Mouse (Mus musculus) hindbrain, embryonic 11.5 days (tissue): ENCODE results near the gene Sh2b3. TPM values are rescaled to one million over a fixed set of nuclear protein-coding genes. Genes with fewer than 3 reads are reported as not detected.

Experiments used
- ATAC-seq: fragments of 200-750 bp; cut with Nextera tagmentation; 2 replicates; pipeline ENCODE4 v1.8.0; 2017; ENCODE audit warnings: mild to moderate bottlenecking, moderate TSS enrichment, moderate library complexity; ENCODE audit not compliant: low FRiP score
- DNase-seq: peaks from one replicate; pipeline ENCODE4 v3.0.0-alpha.2; 2015; ENCODE audit warnings: low spot score
- H3K27ac ChIP-seq: fragments of 300-500 bp; sonication (generic); 2 replicates; pipeline ENCODE4 v1.5.1; 2014; ENCODE audit warnings: mild to moderate bottlenecking, low read depth, low read length
- H3K27me3 ChIP-seq: fragments of 300-500 bp; sonication (generic); 2 replicates; pipeline ENCODE4 v1.6.1; 2014; ENCODE audit warnings: mild to moderate bottlenecking, low read length, moderate library complexity, mixed read lengths; ENCODE audit not compliant: control insufficient read depth, insufficient read depth
- H3K36me3 ChIP-seq: fragments of 300-500 bp; sonication (generic); 2 replicates; pipeline ENCODE4 v1.6.1; 2014; ENCODE audit warnings: mild to moderate bottlenecking, low read length, moderate library complexity, mixed read lengths; ENCODE audit not compliant: control insufficient read depth, insufficient read depth
- H3K4me1 ChIP-seq: fragments of 300-500 bp; sonication (generic); replicated peaks from 2 replicates; pipeline ENCODE4 v1.6.1; 2014; ENCODE audit warnings: low read length, mixed read lengths; ENCODE audit not compliant: control insufficient read depth, insufficient read depth
- H3K4me2 ChIP-seq: fragments of 300-500 bp; sonication (generic); replicated peaks from 2 replicates; pipeline ENCODE4 v1.6.1; 2014; ENCODE audit warnings: mild to moderate bottlenecking, low read depth, low read length
- H3K4me3 ChIP-seq: fragments of 300-500 bp; sonication (generic); 2 replicates; pipeline ENCODE4 v1.5.1; 2014; ENCODE audit warnings: low read depth, low read length
- H3K9ac ChIP-seq: fragments of 300-500 bp; sonication (generic); 2 replicates; pipeline ENCODE4 v1.6.1; 2014; ENCODE audit warnings: low read depth, low read length
- H3K9me3 ChIP-seq: fragments of 300-500 bp; sonication (generic); 2 replicates; pipeline ENCODE4 v1.6.1; 2016; ENCODE audit warnings: low read length; ENCODE audit not compliant: control insufficient read depth
- WGBS: fragments of 180-500 bp; shearing (Covaris S2); extraction: QIAGEN DNeasy Blood & Tissue Kit; methylation state at CpG from one replicate; pipeline ENCODE4 v1.1.7; 2014; 5-methylcytosine and 5-hydroxymethylcytosine counted together
- polyA plus RNA-seq: library from polyadenylated mRNA; unstranded; fragments of >200 nt; fragmentation: Nextera tagmentation; extraction: Ambion mirVana; gene quantifications from 2 replicates; pipeline ENCODE4 v1.2.1, GENCODE M21; 2014

The Sh2b3 gene
- polyA plus RNA-seq, 1 experiment from 2014 or later = 8.4 TPM

DNA sequence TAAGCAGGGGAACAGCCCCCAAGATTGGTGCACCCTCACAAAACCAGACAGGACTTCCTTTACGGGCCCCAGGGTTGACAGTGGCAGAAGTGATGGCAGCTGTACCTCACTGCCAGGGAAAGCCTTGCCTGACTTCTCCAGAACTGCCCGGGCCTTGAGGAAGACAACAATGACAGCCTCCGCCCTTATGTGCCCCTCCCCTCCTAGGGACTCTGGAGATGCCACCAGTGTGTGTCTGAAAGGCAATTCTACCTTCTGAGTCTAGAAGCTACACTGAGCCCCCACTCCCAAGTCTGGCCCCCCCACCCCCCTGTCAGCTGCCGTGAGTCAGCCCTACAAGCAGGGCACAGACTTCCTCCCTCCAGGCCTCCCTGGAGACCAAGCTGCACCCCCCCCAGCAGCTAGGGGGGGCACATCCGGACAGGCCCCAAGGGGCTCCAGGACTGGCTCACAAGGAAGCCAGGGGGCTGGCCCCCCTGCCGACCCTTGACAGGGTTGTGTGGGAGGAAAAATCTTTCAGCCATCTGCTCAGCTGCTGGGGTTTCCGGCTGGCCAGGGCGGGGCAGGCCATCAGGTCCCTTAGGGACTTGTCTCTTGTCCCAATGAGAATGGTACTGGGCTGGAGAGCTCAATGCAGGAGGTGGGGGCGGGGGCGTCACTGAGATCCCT lies 3.7 kb downstream of the Sh2b3 start:
- H3K4me3 ChIP-seq = no peak overlapping the region
- H3K9ac ChIP-seq = no peak overlapping the region
- H3K27me3 ChIP-seq = peaks cover 26% of the 10 kb centered on the region
- WGBS = 51% methylated on average over 10 of the region's 10 CpGs
- H3K36me3 ChIP-seq = no peaks in the 10 kb centered on the region
- ATAC-seq (no peak), DNase-seq (no peak)
- no peaks in the 10 kb centered on the region for H3K9me3 ChIP-seq
- H3K4me2 ChIP-seq = peak overlapping the region; percentile 5; the same call in 1 of the 2 replicates
- peaks cover 14% of the 10 kb centered on the region for H3K4me1 ChIP-seq
- no peak overlapping the region for H3K27ac ChIP-seq

DNA sequence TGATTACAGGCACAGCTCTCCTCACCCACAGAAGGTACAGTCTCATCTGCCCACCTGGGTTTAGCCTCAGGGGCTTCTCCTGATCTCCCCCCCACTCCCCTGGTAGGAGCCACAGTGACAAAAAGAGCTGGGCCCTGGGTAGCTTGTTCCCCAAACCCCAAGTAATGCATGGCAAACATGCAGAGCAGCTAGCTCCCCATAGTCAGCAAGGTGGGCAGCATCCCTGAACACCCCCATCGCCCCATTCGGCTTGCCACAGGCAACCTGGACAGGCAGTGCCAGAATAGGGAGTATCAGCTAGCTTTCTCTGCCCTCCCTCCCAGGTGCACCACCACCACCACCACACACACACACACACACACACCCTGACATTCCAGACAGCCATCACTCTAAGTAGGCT lies 4.3 kb downstream of the Sh2b3 start:
- no peak for DNase-seq
- no peak overlapping the region for H3K9ac ChIP-seq
- no peak for ATAC-seq
- no peak overlapping the region for H3K4me3 ChIP-seq
- no peaks in the 10 kb centered on the region for H3K9me3 ChIP-seq
- H3K27me3 ChIP-seq = peaks cover 24% of the 10 kb centered on the region
- H3K36me3 ChIP-seq = no peaks in the 10 kb centered on the region
- H3K4me1 ChIP-seq = peaks cover 18% of the 10 kb centered on the region
- 96% methylated on average over 2 of the region's 2 CpGs for WGBS
- no peak overlapping the region for H3K4me2 ChIP-seq
- no peak overlapping the region for H3K27ac ChIP-seq

DNA sequence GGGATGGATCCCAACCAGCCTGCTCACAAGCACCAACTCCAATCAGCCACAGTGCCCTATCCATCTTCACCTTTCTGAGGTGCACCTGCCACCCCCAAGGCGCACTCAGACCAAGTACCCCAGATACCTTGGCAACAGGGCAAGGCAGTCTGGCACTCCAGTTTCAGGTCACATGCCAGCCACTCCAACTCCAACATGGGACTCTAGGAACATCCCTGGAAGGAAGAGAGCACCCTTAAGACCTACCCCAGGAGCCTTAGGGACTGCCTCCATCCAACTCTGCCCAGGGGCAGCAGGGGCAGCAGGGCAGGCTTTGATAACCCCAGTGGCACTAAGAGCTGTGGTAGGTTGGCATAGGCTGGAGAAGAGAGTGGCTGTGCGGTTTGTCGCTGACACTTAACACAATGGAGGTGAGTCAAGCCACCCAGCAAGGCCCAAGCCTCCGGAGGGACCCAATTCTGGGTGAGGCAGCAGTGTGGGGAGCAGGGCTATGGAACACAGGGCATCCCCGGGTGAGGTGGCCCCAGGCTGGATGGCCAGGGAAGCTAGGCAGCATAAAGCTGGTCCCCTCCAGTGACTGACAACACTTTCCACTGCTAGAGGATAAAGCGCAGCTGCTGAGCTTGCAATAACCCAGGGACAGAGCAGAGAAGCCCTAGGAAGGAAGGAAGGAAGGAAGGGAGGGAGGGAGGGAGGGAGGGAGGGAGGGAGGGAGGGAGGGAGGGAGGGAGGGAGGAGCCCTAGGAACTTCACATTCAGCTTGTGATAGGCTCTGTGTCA lies 4.9 kb downstream of the Sh2b3 start:
- H3K36me3 ChIP-seq = no peaks in the 10 kb centered on the region
- peaks cover 19% of the 10 kb centered on the region for H3K4me1 ChIP-seq
- peaks cover 20% of the 10 kb centered on the region for H3K27me3 ChIP-seq
- no peak for ATAC-seq
- DNase-seq = no peak
- H3K4me2 ChIP-seq = no peak overlapping the region
- H3K4me3 ChIP-seq = no peak overlapping the region
- H3K9me3 ChIP-seq = no peaks in the 10 kb centered on the region
- 79% methylated on average over 6 of the region's 6 CpGs for WGBS
- no peak overlapping the region for H3K9ac ChIP-seq
- H3K27ac ChIP-seq = no peak overlapping the region

DNA sequence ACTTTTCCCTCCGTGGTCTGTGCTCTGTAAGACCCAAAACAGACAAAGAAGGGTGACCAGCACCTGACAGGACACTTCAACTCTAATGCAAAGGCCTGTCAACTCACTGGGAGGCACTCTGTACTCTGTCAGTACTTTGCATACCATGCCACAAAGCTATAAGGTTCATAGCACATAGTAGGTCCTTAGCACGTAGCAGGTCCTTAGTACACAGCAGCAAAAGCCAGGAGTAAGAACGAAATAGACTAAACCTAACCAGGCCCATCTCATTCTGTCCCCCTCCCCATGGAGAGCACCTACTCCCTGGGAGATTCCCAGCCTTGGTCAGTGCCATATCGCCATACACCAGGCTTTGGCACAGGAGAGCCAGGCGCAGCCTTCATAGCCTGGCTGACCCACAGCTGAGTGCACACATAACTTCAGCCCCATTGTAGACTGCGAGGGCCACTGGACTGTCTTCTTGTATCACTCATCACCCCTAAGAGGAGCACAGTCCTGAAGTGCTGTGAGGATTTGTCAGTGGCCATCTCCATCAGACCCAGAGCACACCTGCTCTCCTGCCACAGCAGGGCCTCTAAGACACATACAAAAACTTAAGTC lies 6.3 kb downstream of the Sh2b3 start:
- no peak overlapping the region for H3K27ac ChIP-seq
- no peak overlapping the region for H3K4me3 ChIP-seq
- DNase-seq (no peak), ATAC-seq (no peak)
- no peak overlapping the region for H3K4me2 ChIP-seq
- H3K9ac ChIP-seq = no peak overlapping the region
- no peaks in the 10 kb centered on the region for H3K9me3 ChIP-seq
- H3K4me1 ChIP-seq = peaks cover 19% of the 10 kb centered on the region
- H3K36me3 ChIP-seq = no peaks in the 10 kb centered on the region
- WGBS = 88% methylated on average over 6 of the region's 6 CpGs
- peaks cover 12% of the 10 kb centered on the region for H3K27me3 ChIP-seq

DNA sequence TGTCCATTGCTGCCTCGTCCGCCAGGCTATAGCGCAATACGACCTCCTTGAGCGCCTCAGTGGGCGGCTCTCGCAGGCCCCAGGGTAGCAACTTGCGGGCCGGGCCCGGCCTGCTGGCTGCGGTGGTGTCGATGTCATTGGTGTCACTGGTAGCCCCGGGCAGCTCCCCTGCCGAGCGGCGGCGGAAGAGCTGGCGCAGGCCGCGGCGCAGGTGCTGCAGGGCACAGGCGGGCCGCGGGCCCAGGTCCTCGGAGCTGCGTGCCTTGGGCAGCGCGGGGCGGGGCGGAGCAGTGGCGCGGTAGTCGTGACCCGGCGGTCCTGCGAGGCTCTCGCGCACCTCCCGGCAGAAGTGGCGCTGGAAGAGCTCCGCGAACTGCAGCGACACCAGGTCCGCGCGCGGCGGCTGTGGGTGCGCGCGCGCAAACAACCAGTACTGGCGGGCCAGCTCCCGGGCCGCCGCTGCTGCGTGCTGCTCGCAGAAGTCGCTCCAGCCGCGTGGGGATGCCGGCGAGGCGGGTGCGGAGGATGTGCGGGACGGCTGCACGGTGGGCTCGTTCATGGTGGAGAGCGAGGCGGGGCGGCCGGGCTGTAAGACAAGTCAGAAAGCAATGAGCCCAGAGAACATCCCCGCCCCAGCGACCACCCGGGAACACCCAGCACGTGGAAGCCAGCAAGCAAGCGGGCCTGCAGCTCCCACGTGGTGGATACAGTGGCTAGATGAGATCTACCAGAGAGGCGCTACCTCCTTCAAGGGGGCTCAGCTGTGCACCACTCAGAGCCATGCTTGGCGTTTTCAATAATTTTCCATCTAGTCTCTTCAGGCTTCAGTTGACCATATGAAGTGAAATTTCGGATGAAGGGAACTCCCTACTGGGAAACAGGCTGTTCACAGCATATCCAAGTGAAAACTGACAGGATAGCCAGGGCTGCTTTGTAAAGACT lies 8.7 kb downstream of the Sh2b3 start:
- Histone ChIP-seq H3K27me3 (peaks cover 12% of the 10 kb centered on the region), H3K36me3 (0 out of 2 replicates have a peak, but pooled peaks cover 3% of the 10 kb centered on the region), H3K4me1 (0 out of 2 replicates have a peak, but pooled peaks cover 11% of the 10 kb centered on the region), H3K27ac (no peak overlapping the region), H3K4me3 (peak overlapping the region; percentile 39), H3K4me2 (peak overlapping the region; percentile 88), H3K9me3 (no peaks in the 10 kb centered on the region), H3K9ac (peak overlapping the region; percentile 48)
- ATAC-seq (peak; percentile 36; the same call in 1 of the 2 replicates), DNase-seq (peak; percentile 60)
- WGBS = 5% methylated on average over 75 of the region's 82 CpGs

DNA sequence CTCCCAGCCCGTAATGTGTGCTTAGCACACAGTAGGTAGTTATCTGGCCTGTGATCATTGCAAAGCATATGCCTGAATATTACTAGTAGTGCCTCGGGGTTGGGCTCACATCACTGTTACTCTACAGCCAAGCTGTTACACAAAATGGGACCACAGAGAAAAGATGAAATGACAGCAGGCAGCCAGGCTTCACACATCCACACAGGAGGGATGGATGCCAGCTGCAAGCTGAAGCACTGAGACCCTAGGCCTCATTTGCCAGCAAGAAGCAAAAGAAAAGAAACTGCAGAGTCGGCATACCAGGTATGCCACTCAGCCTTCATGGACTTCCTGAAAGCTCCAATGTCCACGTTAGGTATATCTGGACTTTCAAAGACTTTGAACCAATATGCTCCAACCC lies 9.6 kb downstream of the Sh2b3 start:
- no peak overlapping the region for H3K4me2 ChIP-seq

DNA sequence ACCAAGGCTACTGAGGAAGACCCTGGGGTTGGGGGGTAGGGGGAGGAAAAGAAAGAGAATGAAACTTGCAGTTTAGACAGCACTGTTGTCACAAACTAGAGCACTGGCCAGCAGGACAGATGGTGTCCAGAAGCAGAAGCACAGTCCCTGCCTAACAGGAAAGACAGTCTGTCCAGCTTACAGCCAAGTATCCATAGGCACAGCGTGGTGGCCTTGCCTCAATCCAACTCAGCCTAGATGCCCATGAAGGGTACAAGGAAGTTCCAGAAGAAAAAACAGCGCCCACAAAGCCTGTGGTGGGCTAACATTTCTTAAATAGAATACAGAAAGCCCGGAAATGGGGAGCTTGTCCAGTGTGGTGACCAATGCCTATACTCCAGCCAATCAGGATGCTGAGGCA lies 11.8 kb downstream of the Sh2b3 start:
- no peak overlapping the region for H3K9ac ChIP-seq
- WGBS = 92% methylated on average over 3 of the region's 3 CpGs
- H3K27ac ChIP-seq = no peak overlapping the region
- DNase-seq (no peak), ATAC-seq (no peak)
- 0 out of 2 replicates have a peak, but pooled peaks cover 3% of the 10 kb centered on the region for H3K36me3 ChIP-seq
- no peak overlapping the region for H3K4me3 ChIP-seq
- no peaks in the 10 kb centered on the region for H3K9me3 ChIP-seq
- H3K4me2 ChIP-seq = no peak overlapping the region
- peaks cover 12% of the 10 kb centered on the region for H3K27me3 ChIP-seq
- 0 out of 2 replicates have a peak, but pooled peaks cover 11% of the 10 kb centered on the region for H3K4me1 ChIP-seq

More for the DNA sequence above, 9.6 kb downstream of the Sh2b3 start:
- Histone ChIP-seq H3K9me3 (no peaks in the 10 kb centered on the region), H3K27me3 (peaks cover 12% of the 10 kb centered on the region), H3K9ac (no peak overlapping the region), H3K36me3 (0 out of 2 replicates have a peak, but pooled peaks cover 3% of the 10 kb centered on the region), H3K4me1 (0 out of 2 replicates have a peak, but pooled peaks cover 11% of the 10 kb centered on the region), H3K4me3 (no peak overlapping the region), H3K27ac (no peak overlapping the region)
- DNase-seq = no peak
- ATAC-seq = no peak
- 86% methylated on average over 4 of the region's 4 CpGs for WGBS

DNA sequence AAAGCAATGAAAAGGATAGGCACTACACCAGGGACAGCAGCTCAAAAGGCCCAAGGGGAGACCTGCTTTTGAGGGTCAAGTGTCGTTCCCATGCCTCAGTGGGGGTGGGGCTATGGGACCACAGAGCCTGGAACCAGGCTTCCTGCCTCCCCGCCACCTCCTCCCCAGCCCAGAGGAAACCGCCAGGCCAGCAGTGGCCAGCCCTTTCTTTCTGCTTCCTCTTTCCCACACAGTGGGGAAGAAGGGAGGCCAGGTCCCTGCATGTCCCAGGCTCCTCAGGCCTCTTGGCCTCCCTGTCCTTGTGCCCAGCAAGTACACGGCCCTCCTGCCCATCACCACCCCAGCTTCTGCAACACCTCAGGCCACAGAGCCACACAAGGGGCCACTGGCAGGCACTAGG lies 13.3 kb downstream of the Sh2b3 start:
- Histone ChIP-seq H3K27me3 (peaks cover 4% of the 10 kb centered on the region; the same call in 1 of the 2 replicates), H3K36me3 (0 out of 2 replicates have a peak, but pooled peaks cover 3% of the 10 kb centered on the region), H3K9me3 (no peaks in the 10 kb centered on the region), H3K4me1 (0 out of 2 replicates have a peak, but pooled peaks cover 10% of the 10 kb centered on the region), H3K4me2 (no peak overlapping the region), H3K4me3 (no peak overlapping the region), H3K27ac (no peak overlapping the region), H3K9ac (no peak overlapping the region)
- ATAC-seq = no peak
- 55% methylated on average over 4 of the region's 4 CpGs for WGBS
- DNase-seq = no peak
